Mouse (Mus musculus) kidney, postnatal 4 days (tissue): ENCODE data around the gene Vwa8.
"Not testable (repeated sequence)": the region's sequence is repeated elsewhere in the genome, so short reads cannot be mapped to it uniquely, and the experiment has no call there.

Experiments
- DNase-seq, 2 experiments: peaks; one replicate each; pipeline ENCODE4 v3.0.0; 2021; ENCODE audit warnings: mixed read lengths in 2 of 2

The Vwa8 gene

GRCm38 (mm10) chr14:78885915-78886534, 37.2 kb downstream of the Vwa8 start:
- DNase-seq, result no peak

- DNase-seq, result peak in 1 of 2 experiments; percentile 18
Measured at GRCm38 (mm10) chr14:78886566-78887234, 37.8 kb downstream of the Vwa8 start.

GRCm38 (mm10) chr14:78887494-78887893, 38.6 kb downstream of the Vwa8 start:
- not testable (repeated sequence) for DNase-seq

DNA sequence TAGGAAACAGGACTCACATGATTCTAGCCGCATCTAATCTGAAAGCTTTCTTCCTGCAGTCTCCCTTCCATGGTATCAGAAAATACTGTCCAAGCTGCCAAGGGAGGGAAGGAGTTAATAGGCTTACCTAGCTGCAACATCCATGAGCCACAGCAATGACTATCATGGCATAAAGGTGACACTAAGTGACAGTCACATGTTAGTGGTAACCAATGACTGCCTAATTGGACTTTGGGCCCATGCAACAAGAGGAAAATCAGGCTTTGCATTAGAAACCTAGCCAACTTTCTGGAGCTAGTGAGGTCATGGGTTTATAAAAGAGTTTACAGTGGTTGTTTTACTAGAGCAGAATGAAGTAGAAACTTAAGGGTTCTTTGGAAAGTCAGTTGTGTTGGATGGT, 46.6 kb downstream of the Vwa8 start:
- no peak for DNase-seq

DNA sequence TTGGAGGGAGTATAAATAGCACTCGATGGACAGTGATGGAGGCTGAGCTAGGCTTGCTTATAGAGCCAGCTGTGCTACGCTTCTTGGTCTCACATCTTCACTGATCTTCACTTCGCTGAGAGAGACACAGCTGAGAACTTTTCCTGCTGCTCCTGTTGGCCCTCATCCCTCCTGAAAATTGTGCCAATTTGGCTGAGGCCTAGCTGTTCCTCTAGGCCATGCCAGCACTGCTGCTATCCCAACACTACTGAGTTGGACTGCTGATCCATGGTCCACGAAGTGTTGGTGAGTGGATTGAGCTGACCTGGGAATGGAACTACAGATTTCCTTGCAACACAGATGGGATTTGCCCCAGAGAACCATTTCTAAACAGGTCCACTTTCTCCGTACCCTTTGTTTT, 47.4 kb downstream of the Vwa8 start:
- no peak for DNase-seq

GRCm38 (mm10) chr14:78900770-78901169, 51.9 kb downstream of the Vwa8 start:
- DNase-seq, result peak; percentile 18 to 46

- DNase-seq, result no peak
Measured at GRCm38 (mm10) chr14:78908205-78908863, 59.5 kb downstream of the Vwa8 start.

DNA sequence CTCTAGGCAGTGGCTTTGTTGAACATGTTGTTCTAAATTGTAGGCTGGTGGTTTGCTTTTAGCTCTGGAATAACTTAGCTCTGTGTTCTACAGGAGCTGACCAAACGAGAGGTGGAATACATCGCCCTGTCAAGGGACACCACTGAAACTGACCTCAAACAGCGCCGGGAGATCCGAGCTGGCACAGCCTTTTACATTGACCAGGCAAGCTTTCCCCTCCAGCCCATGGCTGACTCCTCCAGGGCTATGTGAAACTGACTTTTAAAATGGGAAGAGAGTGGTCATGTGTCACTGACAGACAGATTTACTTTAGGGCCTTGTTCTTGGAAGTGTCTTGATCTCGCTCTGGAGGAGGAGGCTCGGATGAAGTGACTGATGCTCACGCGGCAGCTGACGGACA, 63.2 kb downstream of the Vwa8 start:
- DNase-seq, result no peak

DNA sequence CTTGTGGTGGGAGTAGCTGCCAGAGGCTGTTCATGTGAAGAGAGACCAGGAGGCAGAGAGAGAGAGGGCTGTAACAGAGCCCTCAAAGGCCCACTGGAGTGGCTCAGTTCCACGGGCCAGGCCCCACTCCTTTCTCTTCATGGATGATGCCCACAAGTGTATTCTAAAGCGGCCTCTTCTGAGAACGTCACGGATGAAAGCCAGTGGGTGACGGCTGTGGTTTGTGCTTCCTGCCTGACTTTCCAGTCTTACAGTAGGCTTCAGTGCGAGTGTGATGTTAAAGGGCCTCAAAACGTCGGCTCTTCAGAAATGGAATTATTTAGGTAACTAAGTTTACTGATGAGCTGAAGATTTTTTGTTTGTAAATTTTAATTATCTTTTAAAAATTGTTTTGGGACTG, 65.3 kb downstream of the Vwa8 start:
- peak; percentile 10 to 12 for DNase-seq

DNA sequence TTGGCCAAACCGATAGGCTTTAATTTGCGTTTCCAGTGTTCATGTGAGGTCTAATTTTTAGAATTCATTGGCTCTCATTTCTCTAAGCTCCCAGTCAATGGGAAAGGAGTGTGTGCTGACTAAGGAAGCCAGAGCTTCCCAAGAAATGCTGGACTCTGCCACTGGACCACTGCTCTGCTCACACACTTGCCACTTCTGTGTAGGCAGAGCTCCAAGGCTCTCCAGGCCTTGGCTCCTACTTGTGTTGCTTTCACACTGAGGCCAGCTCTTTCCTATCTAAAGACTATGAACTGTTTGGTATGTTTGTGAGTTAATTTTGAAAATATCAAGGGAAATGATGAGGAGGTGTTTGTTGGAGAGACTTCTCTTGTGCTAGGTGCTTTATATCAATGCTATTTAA, 67.8 kb downstream of the Vwa8 start:
- DNase-seq, result no peak

DNA sequence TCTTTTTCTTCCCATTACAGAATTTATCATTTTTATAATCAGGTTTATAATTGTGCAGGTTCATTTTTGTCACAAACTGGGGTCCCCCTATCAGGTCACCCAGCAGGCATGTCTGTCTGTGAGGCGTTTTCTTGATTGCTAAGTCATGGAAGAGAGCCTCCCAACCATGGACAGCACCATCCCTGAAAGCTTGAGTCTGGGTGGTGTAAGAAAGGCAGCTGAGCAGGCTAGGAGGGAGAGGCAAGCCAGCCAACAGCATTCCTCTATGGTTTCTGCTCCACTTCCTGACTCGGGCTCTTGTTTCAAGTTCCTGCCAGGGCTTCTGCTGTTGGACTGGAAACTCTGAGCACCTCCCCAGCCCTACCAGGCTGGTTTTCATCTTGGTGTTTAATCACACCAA, 72.4 kb downstream of the Vwa8 start:
- DNase-seq, result no peak

DNA sequence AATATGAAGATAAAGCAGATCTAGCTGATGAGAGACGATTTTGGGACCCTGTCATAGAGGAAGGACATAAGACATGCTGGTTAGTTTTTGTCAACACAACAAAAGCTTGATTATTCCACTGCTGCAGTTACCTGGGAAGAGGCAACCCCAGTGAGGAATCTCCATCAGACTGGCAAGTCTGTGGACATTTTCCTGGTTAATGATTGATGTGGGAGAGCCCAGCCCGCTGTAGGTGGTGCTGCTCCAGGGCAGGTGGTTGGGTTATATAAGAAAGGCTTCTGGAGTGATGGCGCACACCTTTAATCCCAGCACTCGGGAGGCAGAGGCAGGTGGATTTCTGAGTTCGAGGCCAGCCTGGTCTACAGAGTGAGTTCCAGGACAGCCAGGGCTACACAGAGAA, 74.8 kb downstream of the Vwa8 start:
- peak in 1 of 2 experiments; percentile 15 for DNase-seq

GRCm38 (mm10) chr14:78924755-78925537, 76.1 kb downstream of the Vwa8 start:
- no peak for DNase-seq

DNA sequence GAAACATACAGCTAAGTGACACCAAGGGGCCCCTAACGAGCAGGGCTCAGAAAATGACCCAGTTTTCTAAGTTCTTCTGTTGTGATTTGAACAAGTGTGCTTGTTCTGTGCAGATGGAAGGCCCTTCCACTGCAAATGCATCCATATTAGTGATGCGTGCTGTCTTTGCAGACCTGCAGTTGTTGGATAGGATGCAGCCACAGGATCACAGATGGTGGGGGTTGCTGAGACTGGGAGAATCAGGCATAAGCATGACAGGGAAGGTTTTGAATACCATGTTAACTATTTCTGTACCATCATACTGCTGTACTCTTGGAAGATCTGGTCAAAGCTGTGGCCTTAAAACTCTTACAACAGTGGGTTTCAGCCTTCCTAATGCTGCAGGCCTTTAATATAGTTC, 83.2 kb downstream of the Vwa8 start:
- no peak for DNase-seq

DNA sequence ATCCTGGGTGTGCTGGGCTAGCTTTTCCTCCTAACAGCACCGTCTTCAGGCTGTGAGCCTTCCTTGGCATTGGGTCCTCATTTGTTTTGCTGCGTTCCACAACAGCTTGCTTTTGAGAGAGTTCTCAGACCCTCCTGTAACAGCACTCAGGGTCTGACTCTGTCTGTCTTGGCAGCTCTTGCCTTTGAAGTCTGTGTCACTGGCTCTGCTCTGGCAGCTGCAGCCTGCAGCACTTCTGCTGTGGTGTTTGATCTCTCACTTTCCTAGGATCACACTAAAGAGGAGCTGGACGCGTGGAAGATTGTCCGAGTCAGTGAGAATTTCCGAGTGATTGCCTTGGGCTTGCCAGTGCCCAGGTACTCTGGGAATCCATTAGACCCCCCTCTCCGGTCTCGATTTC, 84.5 kb downstream of the Vwa8 start:
- no peak for DNase-seq

DNA sequence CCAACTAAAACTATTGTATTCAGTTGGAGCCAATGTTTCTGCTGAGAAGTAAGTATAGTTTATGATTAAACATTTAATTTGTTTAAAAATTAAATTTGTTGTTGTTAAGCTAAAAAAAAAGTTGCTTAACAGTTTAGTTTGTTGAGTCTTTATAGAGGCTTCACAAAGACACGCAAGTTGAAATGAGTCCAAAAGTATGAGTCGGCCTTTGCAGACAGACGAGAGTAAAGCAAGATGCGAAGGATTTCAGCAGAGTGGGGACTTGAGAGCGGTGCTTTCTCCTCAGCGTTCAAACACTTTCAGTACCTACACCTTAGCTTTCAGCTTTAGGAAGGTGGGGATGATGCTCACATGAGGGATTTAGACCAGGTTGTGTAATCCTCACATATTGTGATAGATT, 85.7 kb downstream of the Vwa8 start:
- DNase-seq, result no peak

GRCm38 (mm10) chr14:78935796-78936195, 86.9 kb downstream of the Vwa8 start:
- no peak for DNase-seq

DNA sequence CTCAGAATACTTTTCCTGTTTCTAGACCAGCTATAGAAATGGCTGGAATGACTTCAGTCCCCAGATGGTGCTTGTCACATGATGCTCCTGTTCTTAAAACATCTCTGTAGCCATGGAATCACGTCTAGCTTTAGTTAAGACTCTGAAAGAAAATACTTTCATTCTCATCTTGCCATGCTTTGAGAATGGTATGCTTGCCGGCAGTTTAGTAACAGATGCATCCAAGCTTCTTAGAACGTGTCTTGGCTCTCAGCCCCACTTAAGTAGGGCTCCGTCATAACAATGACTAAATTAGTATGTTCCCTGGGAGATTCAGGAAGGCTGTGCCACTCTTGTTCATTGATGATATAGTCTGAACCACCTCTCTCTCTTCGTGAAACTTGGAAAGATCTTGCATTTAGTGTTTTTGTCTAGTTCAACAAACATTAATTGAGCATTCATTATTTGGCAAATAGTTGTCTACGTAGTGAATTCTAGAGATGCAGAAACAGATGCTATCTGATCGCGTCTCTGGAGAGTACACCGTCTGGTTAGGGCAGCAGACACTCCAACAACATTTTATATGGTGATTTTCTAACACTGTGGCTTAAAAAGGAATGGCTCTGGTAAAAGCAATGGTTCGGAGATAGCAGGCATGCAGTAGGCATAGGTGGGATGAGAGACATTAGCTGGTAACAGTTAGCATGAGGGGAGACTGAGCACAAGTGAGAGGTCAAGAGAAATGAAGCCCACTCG, 93.1 kb downstream of the Vwa8 start:
- DNase-seq, result no peak

DNA sequence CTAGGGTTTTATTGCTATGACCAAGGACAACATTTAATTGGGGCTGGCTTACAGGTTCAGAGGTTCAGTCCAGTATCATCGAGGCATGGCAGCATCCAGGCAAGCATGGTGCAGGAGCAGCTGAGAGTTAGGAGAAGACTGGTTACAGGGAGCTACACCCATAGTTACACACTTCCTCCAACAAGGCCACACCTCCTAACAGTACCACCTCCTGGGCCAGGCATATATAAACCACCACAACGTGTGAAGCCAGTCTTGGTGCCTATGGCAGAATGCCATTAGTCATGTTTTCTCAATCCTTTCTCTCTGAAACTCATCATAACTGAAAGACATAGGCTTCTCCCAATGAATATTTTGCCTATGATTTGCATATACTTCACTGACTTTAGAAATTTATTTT, 106.9 kb downstream of the Vwa8 start:
- no peak for DNase-seq

- no peak for DNase-seq
Measured at GRCm38 (mm10) chr14:78970621-78971020, 121.8 kb downstream of the Vwa8 start.

DNA sequence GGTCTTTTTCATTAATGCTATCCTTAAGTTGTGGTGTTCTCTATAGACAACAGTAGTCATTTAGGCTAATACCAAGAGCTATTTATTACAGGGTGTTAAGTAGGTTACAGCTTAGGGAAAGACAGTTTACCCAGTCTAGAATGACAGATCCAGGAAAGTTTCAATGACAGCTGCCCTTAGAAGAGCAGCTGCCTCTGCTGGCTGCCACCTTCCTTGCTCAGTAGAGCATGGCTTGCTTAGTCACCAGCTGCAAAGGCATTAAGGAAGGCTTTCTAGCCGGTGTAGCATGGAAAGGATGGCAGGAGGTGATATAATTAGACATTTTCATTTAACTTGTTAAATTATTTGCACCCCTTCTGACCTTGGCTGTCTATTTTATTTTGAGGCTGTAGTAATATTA, 123.6 kb downstream of the Vwa8 start:
- DNase-seq, result no peak

- DNase-seq, result peak; percentile 63 to 71
Measured at GRCm38 (mm10) chr14:78983104-78983503, 134.3 kb downstream of the Vwa8 start.

DNA sequence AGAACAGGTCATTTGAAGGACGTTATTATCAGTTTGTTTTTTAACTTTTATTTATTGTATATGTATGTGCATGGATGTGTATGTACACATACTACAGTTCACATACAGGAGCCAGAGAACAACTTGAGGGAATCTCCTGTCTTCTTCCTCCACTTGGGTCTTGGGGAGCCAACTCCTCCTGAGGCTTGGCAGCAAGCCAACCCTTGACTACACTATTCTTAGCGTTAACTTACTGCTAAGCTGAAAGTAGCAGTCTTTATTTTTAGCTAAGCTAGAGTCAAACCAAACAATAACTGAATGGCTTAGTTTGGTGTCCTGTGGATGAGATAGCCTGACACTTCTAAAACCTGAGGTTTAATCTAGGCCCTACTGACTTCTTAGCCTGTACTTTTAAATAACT, 135.4 kb downstream of the Vwa8 start:
- peak; percentile 34 to 50 for DNase-seq
